Mouse (Mus musculus): ENCODE data around the gene Rpl6. TPM values are rescaled to one million over a fixed set of nuclear protein-coding genes. Genes with fewer than 3 reads are reported as not detected.
A peak's percentile ranks its signal among the peaks of the same experiment; 100 is the strongest.

Gene Rpl6
- 659 and 678 TPM in 2 replicates for polyA plus RNA-seq (2016; fragmentation: Nextera tagmentation; extraction: Ambion mirVana)

GRCm38 (mm10) chr5:121204132-121205089 is at the start of gene Rpl6:
TSS of gene Rpl6 (plus strand) at chr5:121204481.
- H3K36me3 ChIP-seq (replicated peaks): peaks cover 40% of the 10 kb centered on the region
- peak within 1 kb of the TSS; percentile 97 for H3K27ac ChIP-seq
- H3K4me1 ChIP-seq: peaks cover 28% of the 10 kb centered on the region
- peak within 1 kb of the TSS; percentile 94 for H3K4me3 ChIP-seq
- DNase-seq (ENCODE audit: extremely low spot score, low spot score): peak; percentile 84
- WGBS: 2% methylated on average over 52 of the region's 52 CpGs
- no peaks in the 10 kb centered on the region for H3K9me3 ChIP-seq
- no peaks in the 10 kb centered on the region for H3K27me3 ChIP-seq (ENCODE audit: poor library complexity, severe bottlenecking)

DNA sequence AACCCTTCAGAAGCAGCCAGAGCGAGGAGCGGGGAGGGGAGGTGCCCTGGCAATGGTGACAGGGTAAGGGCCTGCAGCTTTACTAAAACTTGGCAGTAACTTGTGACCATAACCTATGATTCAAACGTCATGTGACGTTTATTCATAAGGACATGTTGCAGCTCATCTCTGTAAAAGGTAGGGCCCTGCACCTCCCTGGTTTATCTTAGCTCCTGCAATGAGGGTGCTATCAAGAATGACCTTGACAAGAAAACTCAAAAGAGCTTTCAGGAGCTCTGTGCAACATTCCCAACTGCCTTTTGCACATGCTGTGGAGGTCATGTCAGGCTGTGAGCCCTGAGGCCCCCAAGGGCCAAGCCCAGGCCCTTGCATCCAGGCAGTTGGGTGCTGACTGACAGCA is 48.2 kb upstream of the Rpl6 start:
- Histone ChIP-seq H3K36me3 (replicated peaks) (peaks cover 100% of the 10 kb centered on the region), H3K27me3 (ENCODE audit: poor library complexity, severe bottlenecking) (no peaks in the 10 kb centered on the region), H3K4me1 (no peaks in the 10 kb centered on the region), H3K4me3 (no peak overlapping the region), H3K9me3 (no peaks in the 10 kb centered on the region), H3K27ac (no peak overlapping the region)
- DNase-seq (ENCODE audit: extremely low spot score, low spot score): no peak
- 95% methylated on average over 4 of the region's 4 CpGs for WGBS

DNA sequence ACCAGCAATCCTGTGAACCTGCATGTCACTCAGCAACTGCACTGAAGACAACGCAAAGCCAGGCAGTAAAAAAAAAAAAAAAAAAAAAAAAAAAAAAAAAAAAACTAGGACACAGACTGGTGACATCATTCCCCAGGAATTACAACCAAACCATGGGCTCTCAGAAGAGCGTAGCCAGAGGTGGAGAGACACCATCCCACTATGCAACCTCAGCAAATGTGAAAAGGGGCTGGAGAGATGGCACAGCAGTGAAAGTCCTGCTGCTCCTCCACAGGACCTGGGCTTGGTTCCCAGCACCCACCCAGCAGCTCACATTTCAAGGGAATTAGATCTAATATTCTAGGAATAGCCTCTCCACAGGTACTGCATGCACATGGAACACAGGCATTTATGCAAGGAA is 47.3 kb upstream of the Rpl6 start:
- Histone ChIP-seq H3K36me3 (replicated peaks) (peaks cover 100% of the 10 kb centered on the region), H3K27ac (no peak overlapping the region), H3K4me1 (no peaks in the 10 kb centered on the region), H3K27me3 (ENCODE audit: poor library complexity, severe bottlenecking) (no peaks in the 10 kb centered on the region), H3K9me3 (no peaks in the 10 kb centered on the region), H3K4me3 (no peak overlapping the region)
- WGBS: 84% methylated on average over 2 of the region's 2 CpGs
- no peak for DNase-seq (ENCODE audit: extremely low spot score, low spot score)

DNA sequence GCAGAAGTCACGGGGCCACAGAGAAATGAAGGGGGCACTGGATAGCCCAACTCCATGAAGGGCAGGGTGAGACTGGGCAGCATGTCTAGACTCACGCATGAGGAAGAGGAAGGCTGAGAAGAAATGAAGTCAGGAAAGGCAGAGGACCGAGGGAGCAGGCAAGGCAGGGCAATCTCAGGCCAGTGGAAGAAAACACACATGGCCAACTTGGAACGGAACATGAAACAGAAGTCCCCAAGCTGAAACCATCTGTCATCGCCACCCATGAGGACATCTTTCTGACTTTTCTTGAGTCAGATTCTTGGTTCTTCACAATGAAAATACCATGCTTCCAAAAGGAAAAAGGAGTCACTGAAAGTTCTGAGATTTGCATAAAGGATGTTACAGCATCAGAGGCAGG is 46.8 kb upstream of the Rpl6 start:
- Histone ChIP-seq H3K36me3 (replicated peaks) (peaks cover 100% of the 10 kb centered on the region), H3K27me3 (ENCODE audit: poor library complexity, severe bottlenecking) (no peaks in the 10 kb centered on the region)
- 97% methylated on average over 5 of the region's 5 CpGs for WGBS

DNA sequence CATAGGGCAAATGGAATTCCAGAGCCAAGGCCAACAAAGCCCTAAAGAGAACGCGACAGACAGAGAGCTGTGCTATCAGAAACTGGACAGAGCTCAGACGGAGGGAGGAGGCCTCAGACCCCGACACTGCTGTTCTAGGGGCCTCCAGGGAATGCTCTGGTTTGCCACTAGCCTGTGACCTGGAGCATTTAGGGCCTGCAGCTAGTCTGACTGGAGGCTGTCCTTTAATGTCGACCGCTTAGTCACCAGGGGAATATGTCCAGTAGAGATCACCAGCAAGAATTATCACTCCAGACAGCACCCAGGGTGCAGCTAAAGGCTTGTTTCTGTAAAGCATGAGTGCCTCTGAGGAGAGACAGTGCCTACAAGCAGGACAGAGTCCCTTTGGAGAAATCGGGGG is 45.3 kb upstream of the Rpl6 start:
- Histone ChIP-seq H3K4me3 (no peak overlapping the region), H3K4me1 (no peaks in the 10 kb centered on the region), H3K27ac (no peak overlapping the region), H3K27me3 (ENCODE audit: poor library complexity, severe bottlenecking) (no peaks in the 10 kb centered on the region), H3K36me3 (replicated peaks) (peaks cover 100% of the 10 kb centered on the region), H3K9me3 (no peaks in the 10 kb centered on the region)
- WGBS: 90% methylated on average over 7 of the region's 7 CpGs
- DNase-seq (ENCODE audit: extremely low spot score, low spot score): no peak

More for the DNA sequence above, 46.8 kb upstream of the Rpl6 start:
- H3K4me1 ChIP-seq: no peaks in the 10 kb centered on the region
- no peak for DNase-seq (ENCODE audit: extremely low spot score, low spot score)
- no peaks in the 10 kb centered on the region for H3K9me3 ChIP-seq
- no peak overlapping the region for H3K27ac ChIP-seq
- H3K4me3 ChIP-seq: no peak overlapping the region

DNA sequence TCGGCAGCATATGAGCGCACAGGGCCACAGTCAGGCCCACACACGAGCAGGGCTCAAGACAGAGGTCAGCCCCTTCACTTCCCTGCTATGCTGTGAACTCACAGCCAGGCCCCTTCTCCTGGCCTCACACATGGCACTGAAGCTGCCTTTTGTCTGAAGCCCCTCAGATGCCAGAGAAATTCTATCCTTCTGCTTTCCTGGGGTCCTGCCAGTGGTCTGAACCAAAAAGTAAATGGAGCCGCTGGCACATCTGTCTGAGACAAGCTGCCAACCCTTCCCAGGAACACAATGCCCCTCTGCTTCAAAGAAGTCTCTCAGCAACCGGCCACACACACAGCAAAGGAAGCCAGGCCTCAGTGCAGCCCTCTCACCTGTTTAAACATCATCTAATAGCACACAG is 42.0 kb upstream of the Rpl6 start:
- 93% methylated on average over 5 of the region's 5 CpGs for WGBS
- H3K27me3 ChIP-seq (ENCODE audit: poor library complexity, severe bottlenecking): no peaks in the 10 kb centered on the region
- H3K27ac ChIP-seq: no peak overlapping the region
- H3K9me3 ChIP-seq: no peaks in the 10 kb centered on the region
- no peak for DNase-seq (ENCODE audit: extremely low spot score, low spot score)
- peaks cover 100% of the 10 kb centered on the region for H3K36me3 ChIP-seq (replicated peaks)
- no peak overlapping the region for H3K4me3 ChIP-seq
- no peaks in the 10 kb centered on the region for H3K4me1 ChIP-seq

DNA sequence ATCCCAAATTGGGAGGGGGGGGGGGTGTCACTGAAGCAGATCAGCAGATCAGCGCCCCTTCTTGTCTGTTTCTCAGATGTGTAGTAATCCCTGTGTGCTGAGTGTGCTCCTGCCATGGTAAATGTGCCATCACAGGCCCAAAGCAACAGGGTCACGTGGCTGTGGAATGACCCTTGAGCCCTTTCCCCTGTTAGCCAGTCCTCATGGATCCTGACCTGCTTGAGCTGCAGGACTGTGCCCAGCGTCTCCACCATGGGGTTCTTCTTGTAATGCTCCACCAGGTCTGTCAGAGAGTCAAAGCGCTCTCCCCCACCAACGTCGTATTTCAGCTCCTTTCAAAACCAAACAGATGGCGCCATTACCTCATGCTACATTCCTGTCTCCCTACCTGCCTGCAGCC is 41.4 kb upstream of the Rpl6 start:
- Histone ChIP-seq H3K4me3 (no peak overlapping the region), H3K27ac (no peak overlapping the region), H3K36me3 (replicated peaks) (peaks cover 100% of the 10 kb centered on the region), H3K9me3 (no peaks in the 10 kb centered on the region), H3K4me1 (no peaks in the 10 kb centered on the region), H3K27me3 (ENCODE audit: poor library complexity, severe bottlenecking) (no peaks in the 10 kb centered on the region)
- no peak for DNase-seq (ENCODE audit: extremely low spot score, low spot score)
- 92% methylated on average over 7 of the region's 7 CpGs for WGBS

GRCm38 (mm10) chr5:121166884-121167283 is 37.4 kb upstream of the Rpl6 start:
- 96% methylated on average over 6 of the region's 6 CpGs for WGBS
- no peak overlapping the region for H3K27ac ChIP-seq
- no peak for DNase-seq (ENCODE audit: extremely low spot score, low spot score)
- H3K4me1 ChIP-seq: no peaks in the 10 kb centered on the region
- H3K27me3 ChIP-seq (ENCODE audit: poor library complexity, severe bottlenecking): no peaks in the 10 kb centered on the region
- H3K9me3 ChIP-seq: no peaks in the 10 kb centered on the region
- no peak overlapping the region for H3K4me3 ChIP-seq
- peaks cover 95% of the 10 kb centered on the region for H3K36me3 ChIP-seq (replicated peaks)

GRCm38 (mm10) chr5:121169588-121169987 is 34.7 kb upstream of the Rpl6 start:
- Histone ChIP-seq H3K4me3 (no peak overlapping the region), H3K9me3 (no peaks in the 10 kb centered on the region), H3K27ac (no peak overlapping the region), H3K27me3 (ENCODE audit: poor library complexity, severe bottlenecking) (no peaks in the 10 kb centered on the region), H3K4me1 (no peaks in the 10 kb centered on the region), H3K36me3 (replicated peaks) (peaks cover 82% of the 10 kb centered on the region)
- no peak for DNase-seq (ENCODE audit: extremely low spot score, low spot score)
- 92% methylated on average over 2 of the region's 2 CpGs for WGBS

DNA sequence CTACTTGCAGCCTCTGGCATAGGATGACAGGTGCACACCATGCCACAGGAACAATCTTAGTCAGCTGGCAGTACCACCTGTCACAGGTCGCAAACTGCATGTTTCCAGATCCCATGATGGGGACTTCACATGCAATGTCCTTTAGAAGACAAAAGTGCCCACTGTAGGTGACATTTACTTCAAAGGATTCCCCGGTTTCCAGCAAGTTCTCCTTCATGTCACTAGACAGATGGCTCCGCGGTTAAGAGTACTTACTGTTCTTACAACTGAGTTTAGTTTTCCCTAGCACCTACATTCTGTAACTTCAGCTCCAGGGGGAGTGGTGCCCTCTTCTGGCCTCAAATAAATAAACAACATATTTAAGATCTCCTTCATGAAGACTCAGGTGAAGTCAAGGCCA is 31.4 kb upstream of the Rpl6 start:
- Histone ChIP-seq H3K27ac (no peak overlapping the region), H3K4me1 (no peaks in the 10 kb centered on the region), H3K4me3 (no peak overlapping the region), H3K27me3 (ENCODE audit: poor library complexity, severe bottlenecking) (no peaks in the 10 kb centered on the region), H3K36me3 (replicated peaks) (peaks cover 67% of the 10 kb centered on the region), H3K9me3 (no peaks in the 10 kb centered on the region)
- DNase-seq (ENCODE audit: extremely low spot score, low spot score): no peak
- 91% methylated on average over 4 of the region's 4 CpGs for WGBS

DNA sequence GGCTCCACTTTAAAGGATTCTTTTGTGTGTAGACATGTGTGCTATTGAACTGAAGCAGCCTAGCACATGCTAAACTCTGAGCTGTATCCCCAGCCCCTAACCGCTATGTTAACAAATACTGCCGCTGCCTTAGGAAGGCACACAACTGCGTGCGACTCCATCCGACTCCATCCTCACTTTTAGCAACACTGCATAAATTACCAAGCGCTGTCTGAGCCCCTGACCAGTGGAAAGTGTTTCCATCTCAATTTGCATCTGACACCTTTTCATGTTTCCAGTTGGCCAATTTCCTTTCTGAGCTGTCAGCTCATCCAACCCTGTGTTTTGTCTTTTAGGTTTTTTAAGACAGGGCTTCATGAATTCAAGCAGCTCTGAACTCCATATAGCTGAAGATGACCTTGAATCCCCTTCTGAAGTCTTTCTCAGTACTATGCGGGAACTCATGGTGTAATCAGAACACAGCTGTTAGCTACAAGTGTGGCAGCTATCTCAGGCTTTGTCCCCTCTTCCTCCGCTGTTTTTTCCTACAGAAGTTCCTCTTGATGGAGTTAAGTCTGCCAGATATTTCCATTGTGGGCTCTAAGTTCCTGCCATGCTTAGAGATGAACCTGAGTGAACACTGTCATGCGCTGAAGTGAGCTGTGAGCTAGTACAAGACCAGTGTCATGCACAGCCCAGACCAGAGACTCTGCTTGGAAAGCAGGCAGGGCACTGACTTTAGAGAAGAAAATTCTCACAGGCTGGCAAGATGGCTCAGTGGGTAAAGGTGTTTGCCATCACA is 25.0 kb upstream of the Rpl6 start:
- WGBS: 88% methylated on average over 9 of the region's 9 CpGs
- Histone ChIP-seq H3K4me1 (peaks cover 23% of the 10 kb centered on the region), H3K27ac (no peak overlapping the region), H3K4me3 (no peak overlapping the region), H3K27me3 (ENCODE audit: poor library complexity, severe bottlenecking) (no peaks in the 10 kb centered on the region), H3K36me3 (replicated peaks) (peaks cover 22% of the 10 kb centered on the region), H3K9me3 (no peaks in the 10 kb centered on the region)
- DNase-seq (ENCODE audit: extremely low spot score, low spot score): no peak

- no peaks in the 10 kb centered on the region for H3K9me3 ChIP-seq
- H3K27me3 ChIP-seq (ENCODE audit: poor library complexity, severe bottlenecking): no peaks in the 10 kb centered on the region
- 88% methylated on average over 9 of the region's 9 CpGs for WGBS
- H3K4me1 ChIP-seq: peaks cover 63% of the 10 kb centered on the region
- no peak for DNase-seq (ENCODE audit: extremely low spot score, low spot score)
- peaks cover 2% of the 10 kb centered on the region; the same call in 1 of the 2 replicates for H3K36me3 ChIP-seq (replicated peaks)
- H3K4me3 ChIP-seq: no peak overlapping the region
- H3K27ac ChIP-seq: no peak overlapping the region
These were observed 21.0 kb upstream of the Rpl6 start for GRCm38 (mm10) chr5:121183269-121183668.

- Histone ChIP-seq H3K27me3 (ENCODE audit: poor library complexity, severe bottlenecking) (no peaks in the 10 kb centered on the region), H3K9me3 (no peaks in the 10 kb centered on the region), H3K4me3 (no peak overlapping the region), H3K36me3 (replicated peaks) (peaks cover 5% of the 10 kb centered on the region; the same call in 1 of the 2 replicates), H3K27ac (no peak overlapping the region), H3K4me1 (peaks cover 69% of the 10 kb centered on the region)
- WGBS: 88% methylated on average over 2 of the region's 2 CpGs
- DNase-seq (ENCODE audit: extremely low spot score, low spot score): no peak
These were observed 19.9 kb upstream of the Rpl6 start for GRCm38 (mm10) chr5:121184375-121184774.
